Mouse (Mus musculus): ENCODE data around the gene Pla2g1b. TPM values are rescaled to one million over a fixed set of nuclear protein-coding genes. Genes with fewer than 3 reads are reported as not detected.

Gene Pla2g1b
- total and polyA plus RNA-seq, 2 experiments from 2014 or later = not detected

DNA sequence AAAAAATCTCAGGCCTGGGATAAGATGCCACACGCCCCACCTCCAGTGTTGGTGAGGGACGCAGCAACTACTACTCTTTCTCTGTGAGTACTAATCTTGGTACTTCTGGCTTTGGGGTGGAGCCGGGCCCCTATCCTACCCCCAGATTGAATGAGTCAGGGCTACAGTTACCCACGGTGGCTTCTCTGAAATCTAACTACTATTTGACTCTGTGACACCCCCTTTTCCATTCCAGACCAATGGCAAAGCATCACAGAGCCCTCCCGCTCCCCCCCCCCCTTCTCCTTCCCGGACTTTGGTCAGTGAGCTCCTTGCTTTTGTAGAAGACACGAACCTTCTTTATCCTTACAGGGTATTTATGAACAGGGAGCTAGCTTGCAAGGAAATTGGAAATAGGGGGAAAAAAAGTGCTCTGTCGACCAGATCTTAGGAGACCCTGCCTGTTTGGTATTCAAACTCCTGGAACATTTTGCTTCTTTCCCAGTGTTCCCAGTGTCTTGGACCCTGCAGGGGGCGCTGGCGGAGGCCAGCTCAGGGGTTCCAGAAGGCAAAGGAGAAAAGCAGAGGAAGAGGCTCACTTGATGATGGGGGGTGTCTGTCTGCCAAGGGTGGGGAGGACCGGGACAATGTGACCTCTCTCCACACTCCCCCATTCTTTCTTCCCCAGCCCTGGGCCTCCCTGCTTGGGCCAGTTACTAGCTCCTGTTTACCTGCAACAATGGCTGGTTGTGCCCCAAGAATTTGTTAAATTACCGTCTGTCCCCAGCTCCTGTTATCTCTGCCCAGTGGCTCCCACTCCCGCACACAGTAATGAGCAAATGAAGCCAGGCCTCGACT lies 34.8 kb upstream of the Pla2g1b start:
- no peak for DNase-seq (ENCODE audit: low spot score)
- peak overlapping the region; percentile 93 for H3K4me2 ChIP-seq (ENCODE audit: low read depth, low read length)
- no peak overlapping the region for H3K9ac ChIP-seq (replicated peaks; ENCODE audit: low read depth, low read length)
- peaks cover 4% of the 10 kb centered on the region for H3K4me1 ChIP-seq (ENCODE audit: control insufficient read depth, insufficient read depth)
- peak; percentile 25 for TF ChIP-seq CTCF (IDR thresholded peaks at IDR 0.05; ENCODE audit: low read depth)
- TF ChIP-seq EP300 (IDR thresholded peaks at IDR 0.05; ENCODE audit: low read depth) = no peak
- H3K9me3 ChIP-seq (replicated peaks; ENCODE audit: control insufficient read depth, low read length) = no peaks in the 10 kb centered on the region
- H3K4me3 ChIP-seq (ENCODE audit: low read depth, low read length) = no peak overlapping the region; the same call in 1 of the 2 replicates
- H3K27me3 ChIP-seq (ENCODE audit: control insufficient read depth, insufficient read depth, low read length) = peaks cover 50% of the 10 kb centered on the region
- 41% methylated on average over 14 of the region's 14 CpGs for WGBS
- no peak overlapping the region for H3K27ac ChIP-seq (ENCODE audit: low read depth)
- H3K36me3 ChIP-seq (replicated peaks; ENCODE audit: control insufficient read depth, insufficient read depth, low read length) = no peaks in the 10 kb centered on the region
- ATAC-seq (ENCODE audit: insufficient read depth, low read depth) = no peak

DNA sequence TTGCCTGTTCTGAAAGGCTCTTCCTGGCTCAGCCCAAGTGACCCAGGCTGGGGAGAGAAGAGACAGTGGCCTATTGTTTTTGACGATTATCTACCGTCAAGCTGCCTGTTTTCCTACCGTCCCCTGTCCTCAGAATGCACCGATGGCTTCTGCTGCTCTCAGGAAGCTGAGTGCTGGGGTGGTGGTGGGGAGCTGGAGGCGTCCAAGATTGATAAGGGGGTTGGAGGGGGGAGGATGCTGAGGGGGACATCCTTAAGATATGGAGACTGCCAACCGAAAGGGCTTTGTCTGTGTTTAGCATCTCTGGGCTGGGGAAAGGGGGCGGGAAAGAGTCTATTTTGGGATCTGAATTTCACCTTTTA lies 34.2 kb upstream of the Pla2g1b start:
- TF ChIP-seq CTCF (IDR thresholded peaks at IDR 0.05; ENCODE audit: low read depth) (no peak), EP300 (IDR thresholded peaks at IDR 0.05; ENCODE audit: low read depth) (no peak)
- no peak overlapping the region for H3K27ac ChIP-seq (ENCODE audit: low read depth)
- 38% methylated on average over 7 of the region's 7 CpGs for WGBS
- H3K27me3 ChIP-seq (ENCODE audit: control insufficient read depth, insufficient read depth, low read length) = peaks cover 44% of the 10 kb centered on the region
- no peaks in the 10 kb centered on the region for H3K9me3 ChIP-seq (replicated peaks; ENCODE audit: control insufficient read depth, low read length)
- H3K9ac ChIP-seq (replicated peaks; ENCODE audit: low read depth, low read length) = no peak overlapping the region
- H3K36me3 ChIP-seq (replicated peaks; ENCODE audit: control insufficient read depth, insufficient read depth, low read length) = no peaks in the 10 kb centered on the region
- no peak overlapping the region for H3K4me3 ChIP-seq (ENCODE audit: low read depth, low read length)
- ATAC-seq (ENCODE audit: insufficient read depth, low read depth) (no peak), DNase-seq (ENCODE audit: low spot score) (no peak)
- no peak overlapping the region for H3K4me2 ChIP-seq (ENCODE audit: low read depth, low read length)
- H3K4me1 ChIP-seq (ENCODE audit: control insufficient read depth, insufficient read depth) = peaks cover 9% of the 10 kb centered on the region

DNA sequence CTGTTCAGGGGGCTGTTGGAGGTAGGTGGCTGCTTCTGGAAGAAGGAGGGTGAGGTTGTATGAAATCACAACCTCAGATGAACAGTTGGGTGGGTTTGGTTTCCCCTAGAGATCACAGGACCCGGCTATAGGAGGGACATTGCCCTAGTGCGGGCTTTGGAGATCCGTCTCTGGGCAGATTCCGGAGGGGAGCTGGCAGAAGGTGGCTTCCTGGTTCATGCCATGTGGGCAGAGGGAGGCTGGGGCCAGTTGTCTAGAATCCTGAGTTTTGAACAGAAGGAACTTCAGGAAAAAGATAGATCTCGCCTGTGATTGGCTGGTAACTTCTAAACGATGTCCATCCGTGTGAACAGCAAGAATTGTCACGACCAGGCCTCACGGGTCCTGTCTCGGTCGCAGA lies 33.7 kb upstream of the Pla2g1b start:
- Histone ChIP-seq H3K27ac (ENCODE audit: low read depth) (no peak overlapping the region), H3K4me3 (ENCODE audit: low read depth, low read length) (no peak overlapping the region), H3K9ac (replicated peaks; ENCODE audit: low read depth, low read length) (no peak overlapping the region), H3K36me3 (replicated peaks; ENCODE audit: control insufficient read depth, insufficient read depth, low read length) (no peaks in the 10 kb centered on the region), H3K27me3 (ENCODE audit: control insufficient read depth, insufficient read depth, low read length) (peaks cover 39% of the 10 kb centered on the region), H3K4me1 (ENCODE audit: control insufficient read depth, insufficient read depth) (peaks cover 9% of the 10 kb centered on the region), H3K4me2 (ENCODE audit: low read depth, low read length) (no peak overlapping the region), H3K9me3 (replicated peaks; ENCODE audit: control insufficient read depth, low read length) (no peaks in the 10 kb centered on the region)
- 83% methylated on average over 11 of the region's 11 CpGs for WGBS
- DNase-seq (ENCODE audit: low spot score) (no peak), ATAC-seq (ENCODE audit: insufficient read depth, low read depth) (no peak)
- TF ChIP-seq CTCF (IDR thresholded peaks at IDR 0.05; ENCODE audit: low read depth) = no peak

DNA sequence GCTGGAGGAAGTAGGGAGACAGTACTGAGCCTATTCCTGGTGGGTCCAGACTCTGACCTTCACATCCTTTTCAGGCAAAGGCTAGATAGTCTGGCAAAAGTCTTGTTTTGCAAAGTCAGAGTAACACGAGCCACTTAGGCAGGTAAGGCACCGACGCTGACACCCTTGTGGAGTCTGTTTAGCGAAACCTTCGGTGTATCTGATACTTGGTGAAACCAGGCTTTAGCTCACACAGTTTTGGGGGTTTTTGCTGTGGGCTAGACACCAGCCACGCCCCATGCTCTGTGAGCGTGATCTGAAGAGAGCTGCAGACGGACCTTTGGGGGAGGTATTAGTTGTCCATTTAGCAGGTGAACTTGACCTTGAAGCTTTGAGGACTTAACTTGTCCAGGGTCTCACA lies 32.9 kb upstream of the Pla2g1b start:
- no peak overlapping the region for H3K4me2 ChIP-seq (ENCODE audit: low read depth, low read length)

DNA sequence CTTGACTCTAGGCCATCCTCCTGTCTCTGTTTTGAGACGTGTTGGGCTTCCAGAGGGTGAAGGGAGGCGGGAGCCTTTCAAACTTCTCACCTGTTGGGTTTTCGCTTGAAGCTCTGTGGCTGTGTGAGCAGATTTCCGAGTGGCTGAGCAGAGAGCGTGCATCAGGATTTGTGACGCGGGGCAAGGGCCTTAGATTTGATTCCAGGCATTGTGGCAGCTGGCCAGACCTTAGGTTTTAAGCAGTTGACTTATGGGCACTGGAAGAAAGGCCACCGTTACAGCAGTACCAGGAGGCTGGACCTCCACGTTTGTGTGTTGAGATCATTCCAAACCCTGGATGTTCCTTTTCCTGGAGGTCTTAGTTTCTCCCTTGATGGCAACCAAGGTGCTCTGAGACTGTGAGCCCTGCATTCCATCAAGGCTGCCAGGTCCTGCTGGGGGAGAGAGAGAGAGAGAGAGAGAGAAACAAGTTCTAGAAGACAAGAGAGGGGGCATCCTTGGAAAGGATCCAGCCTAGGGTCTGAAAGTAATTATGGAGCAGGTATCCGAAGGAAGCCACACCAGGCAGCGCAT lies 31.7 kb upstream of the Pla2g1b start:
- 73% methylated on average over 11 of the region's 11 CpGs for WGBS
- TF ChIP-seq CTCF (IDR thresholded peaks at IDR 0.05; ENCODE audit: low read depth) (no peak), EP300 (IDR thresholded peaks at IDR 0.05; ENCODE audit: low read depth) (no peak)
- Histone ChIP-seq H3K9me3 (replicated peaks; ENCODE audit: control insufficient read depth, low read length) (no peaks in the 10 kb centered on the region), H3K4me3 (ENCODE audit: low read depth, low read length) (no peak overlapping the region), H3K27me3 (ENCODE audit: control insufficient read depth, insufficient read depth, low read length) (peaks cover 19% of the 10 kb centered on the region), H3K36me3 (replicated peaks; ENCODE audit: control insufficient read depth, insufficient read depth, low read length) (no peaks in the 10 kb centered on the region), H3K9ac (replicated peaks; ENCODE audit: low read depth, low read length) (no peak overlapping the region), H3K27ac (ENCODE audit: low read depth) (no peak overlapping the region), H3K4me1 (ENCODE audit: control insufficient read depth, insufficient read depth) (peaks cover 9% of the 10 kb centered on the region), H3K4me2 (ENCODE audit: low read depth, low read length) (no peak overlapping the region)
- ATAC-seq (ENCODE audit: insufficient read depth, low read depth) (no peak), DNase-seq (ENCODE audit: low spot score) (no peak)

More for the DNA sequence above, 32.9 kb upstream of the Pla2g1b start:
- 82% methylated on average over 8 of the region's 8 CpGs for WGBS
- H3K4me1 ChIP-seq (ENCODE audit: control insufficient read depth, insufficient read depth) = peaks cover 9% of the 10 kb centered on the region
- TF ChIP-seq EP300 (IDR thresholded peaks at IDR 0.05; ENCODE audit: low read depth) (no peak), CTCF (IDR thresholded peaks at IDR 0.05; ENCODE audit: low read depth) (no peak)
- ATAC-seq (ENCODE audit: insufficient read depth, low read depth) = no peak
- H3K27me3 ChIP-seq (ENCODE audit: control insufficient read depth, insufficient read depth, low read length) = peaks cover 31% of the 10 kb centered on the region
- H3K4me3 ChIP-seq (ENCODE audit: low read depth, low read length) = no peak overlapping the region
- H3K9me3 ChIP-seq (replicated peaks; ENCODE audit: control insufficient read depth, low read length) = no peaks in the 10 kb centered on the region
- no peak overlapping the region for H3K27ac ChIP-seq (ENCODE audit: low read depth)
- no peaks in the 10 kb centered on the region for H3K36me3 ChIP-seq (replicated peaks; ENCODE audit: control insufficient read depth, insufficient read depth, low read length)
- DNase-seq (ENCODE audit: low spot score) = no peak
- H3K9ac ChIP-seq (replicated peaks; ENCODE audit: low read depth, low read length) = no peak overlapping the region

All from heart, postnatal 0 days (tissue).